Mouse (Mus musculus) lung, postnatal 0 days (tissue): ENCODE data around the gene Lats1. TPM values are rescaled to one million over a fixed set of nuclear protein-coding genes. Genes with fewer than 3 reads are reported as not detected.
A peak's percentile ranks its signal among the peaks of the same experiment; 100 is the strongest.

Experiments
- ATAC-seq: fragments of 200-750 bp; cut with Nextera tagmentation; 2 replicates; pipeline ENCODE4 v1.8.0; 2017; ENCODE audit warnings: moderate library complexity
- DNase-seq: peaks from one replicate; pipeline ENCODE4 v3.0.0-alpha.2; 2016; ENCODE audit warnings: low spot score
- H3K27ac ChIP-seq: fragments of 300-500 bp; sonication (generic); 2 replicates; pipeline ENCODE4 v1.5.1; 2014; ENCODE audit warnings: antibody characterized with exemption, mild to moderate bottlenecking, low read length, mixed read lengths
- H3K27me3 ChIP-seq: fragments of 300-500 bp; sonication (generic); replicated peaks from 2 replicates; pipeline ENCODE4 v1.6.1; 2014; ENCODE audit warnings: low read length, mixed read lengths; ENCODE audit not compliant: insufficient read depth
- H3K36me3 ChIP-seq: fragments of 300-500 bp; sonication (generic); 2 replicates; pipeline ENCODE4 v1.6.1; 2014; ENCODE audit warnings: low read length, mixed read lengths; ENCODE audit not compliant: insufficient read depth
- H3K4me1 ChIP-seq: fragments of 300-500 bp; sonication (generic); 2 replicates; pipeline ENCODE4 v1.6.1; 2014; ENCODE audit warnings: antibody characterized with exemption, low read depth, low read length, mixed read lengths; ENCODE audit not compliant: insufficient read depth
- H3K4me2 ChIP-seq: fragments of 300-500 bp; sonication (generic); replicated peaks from 2 replicates; pipeline ENCODE4 v1.6.1; 2014; ENCODE audit warnings: low read depth, mild to moderate bottlenecking, low read length, moderate library complexity, mixed read lengths
- H3K4me3 ChIP-seq: fragments of 300-500 bp; sonication (generic); 2 replicates; pipeline ENCODE4 v1.5.1; 2014; ENCODE audit warnings: low read depth, low read length
- H3K9ac ChIP-seq: fragments of 300-500 bp; sonication (generic); replicated peaks from 2 replicates; pipeline ENCODE4 v1.6.1; 2014; ENCODE audit warnings: low read depth, mild to moderate bottlenecking
- H3K9me3 ChIP-seq: fragments of 300-500 bp; sonication (generic); 2 replicates; pipeline ENCODE4 v1.6.1; 2016; ENCODE audit warnings: low read length, mixed read lengths
- CTCF ChIP-seq: IDR thresholded peaks from 2 replicates; pipeline ENCODE4 v1.5.1; 2016; ENCODE audit warnings: antibody characterized with exemption, mild to moderate bottlenecking
- EP300 ChIP-seq: IDR thresholded peaks from 2 replicates; pipeline ENCODE4 v1.6.1; 2016; ENCODE audit warnings: antibody characterized with exemption, mild to moderate bottlenecking, control low read depth
- WGBS: fragments of 180-500 bp; shearing (Covaris S2); extraction: QIAGEN DNeasy Blood & Tissue Kit; methylation state at CpG from one replicate; pipeline ENCODE4 v1.1.7; 2014; 5-methylcytosine and 5-hydroxymethylcytosine counted together
- polyA plus RNA-seq: library from polyadenylated mRNA; unstranded; fragments of >200 nt; fragmentation: Nextera tagmentation; extraction: Ambion mirVana; gene quantifications from 2 replicates; pipeline ENCODE4 v1.2.1, GENCODE M21; 2015

Gene Lats1
- polyA plus RNA-seq, 1 experiment from 2014 or later = 4.8 TPM

- Histone ChIP-seq H3K9ac (peak overlapping the region; percentile 99), H3K4me3 (peak overlapping the region; percentile 99), H3K4me1 (peaks cover 15% of the 10 kb centered on the region; the same call in 1 of the 2 replicates), H3K4me2 (peak overlapping the region; percentile 85), H3K9me3 (no peaks in the 10 kb centered on the region), H3K36me3 (no peaks in the 10 kb centered on the region), H3K27me3 (no peaks in the 10 kb centered on the region), H3K27ac (peak overlapping the region; percentile 98; the same call in 1 of the 2 replicates)
- no peak for TF ChIP-seq EP300
- no peak for TF ChIP-seq CTCF
- 41% methylated on average over 3 of the region's 3 CpGs for WGBS
- no peak for ATAC-seq
- no peak for DNase-seq
These were observed 1.2 kb downstream of the Lats1 start for GRCm38 (mm10) chr10:7682249-7682648.

- no peak for TF ChIP-seq EP300
- no peak for TF ChIP-seq CTCF
- H3K27ac ChIP-seq = no peak overlapping the region
- H3K36me3 ChIP-seq = no peaks in the 10 kb centered on the region; the same call in 1 of the 2 replicates
- 84% methylated on average over 6 of the region's 6 CpGs for WGBS
- ATAC-seq = no peak
- no peak overlapping the region for H3K4me3 ChIP-seq
- H3K27me3 ChIP-seq = no peaks in the 10 kb centered on the region
- H3K9me3 ChIP-seq = no peaks in the 10 kb centered on the region
- no peak overlapping the region for H3K4me2 ChIP-seq
- no peak for DNase-seq
- H3K4me1 ChIP-seq = peaks cover 8% of the 10 kb centered on the region; the same call in 1 of the 2 replicates
- H3K9ac ChIP-seq = no peak overlapping the region
These were observed 5.9 kb downstream of the Lats1 start for GRCm38 (mm10) chr10:7686902-7687301.

- H3K9me3 ChIP-seq = no peaks in the 10 kb centered on the region
These were observed 14.3 kb downstream of the Lats1 start for GRCm38 (mm10) chr10:7695286-7695685.

GRCm38 (mm10) chr10:7700120-7700519 lies 19.1 kb downstream of the Lats1 start:
- 75% methylated on average over 3 of the region's 3 CpGs for WGBS
- no peak overlapping the region for H3K4me2 ChIP-seq
- peaks cover 44% of the 10 kb centered on the region for H3K36me3 ChIP-seq
- H3K4me3 ChIP-seq = no peak overlapping the region
- no peaks in the 10 kb centered on the region for H3K27me3 ChIP-seq
- ATAC-seq (no peak), DNase-seq (no peak)
- TF ChIP-seq CTCF (no peak), EP300 (no peak)
- H3K27ac ChIP-seq = no peak overlapping the region
- no peaks in the 10 kb centered on the region for H3K4me1 ChIP-seq
- H3K9ac ChIP-seq = no peak overlapping the region
- H3K9me3 ChIP-seq = no peaks in the 10 kb centered on the region

More at GRCm38 (mm10) chr10:7695286-7695685, 14.3 kb downstream of the Lats1 start:
- Histone ChIP-seq H3K4me1 (no peaks in the 10 kb centered on the region), H3K4me2 (no peak overlapping the region), H3K4me3 (no peak overlapping the region), H3K27me3 (no peaks in the 10 kb centered on the region), H3K9ac (no peak overlapping the region), H3K36me3 (peaks cover 30% of the 10 kb centered on the region), H3K27ac (no peak overlapping the region)
- DNase-seq = no peak
- TF ChIP-seq EP300 (no peak), CTCF (peak; percentile 28; the same call in 1 of the 2 replicates)
- ATAC-seq = no peak

GRCm38 (mm10) chr10:7702586-7702985 lies 21.6 kb downstream of the Lats1 start:
- Histone ChIP-seq H3K9me3 (no peaks in the 10 kb centered on the region), H3K27ac (no peak overlapping the region), H3K9ac (no peak overlapping the region), H3K4me1 (no peaks in the 10 kb centered on the region), H3K36me3 (peaks cover 37% of the 10 kb centered on the region), H3K27me3 (no peaks in the 10 kb centered on the region), H3K4me3 (no peak overlapping the region), H3K4me2 (no peak overlapping the region)
- no peak for ATAC-seq
- WGBS = 96% methylated on average over 6 of the region's 6 CpGs
- no peak for TF ChIP-seq EP300
- no peak for TF ChIP-seq CTCF
- no peak for DNase-seq

- H3K27me3 ChIP-seq = no peaks in the 10 kb centered on the region
- TF ChIP-seq EP300 (no peak), CTCF (no peak)
- DNase-seq = no peak
- no peak overlapping the region for H3K4me3 ChIP-seq
- H3K4me1 ChIP-seq = no peaks in the 10 kb centered on the region
- peaks cover 17% of the 10 kb centered on the region for H3K36me3 ChIP-seq
- no peak overlapping the region for H3K4me2 ChIP-seq
- no peaks in the 10 kb centered on the region for H3K9me3 ChIP-seq
- WGBS = 87% methylated on average over 5 of the region's 5 CpGs
- H3K9ac ChIP-seq = no peak overlapping the region
- H3K27ac ChIP-seq = no peak overlapping the region
- ATAC-seq = no peak
These were observed 29.1 kb downstream of the Lats1 start for GRCm38 (mm10) chr10:7710121-7710520.

- 90% methylated on average over 13 of the region's 13 CpGs for WGBS
- DNase-seq (no peak), ATAC-seq (no peak)
- H3K27ac ChIP-seq = no peak overlapping the region
- H3K9ac ChIP-seq = no peak overlapping the region
- H3K36me3 ChIP-seq = peaks cover 17% of the 10 kb centered on the region
- no peaks in the 10 kb centered on the region for H3K4me1 ChIP-seq
- no peak overlapping the region for H3K4me3 ChIP-seq
- no peaks in the 10 kb centered on the region for H3K27me3 ChIP-seq
- TF ChIP-seq CTCF = no peak
- TF ChIP-seq EP300 = no peak
- H3K9me3 ChIP-seq = no peaks in the 10 kb centered on the region
- no peak overlapping the region for H3K4me2 ChIP-seq
These were observed 31.5 kb downstream of the Lats1 start for GRCm38 (mm10) chr10:7712506-7712905.
